Mouse (Mus musculus): ENCODE measurements around the gene Hic1. TPM values are rescaled to one million over a fixed set of nuclear protein-coding genes. Genes with fewer than 3 reads are reported as not detected.

Hic1 gene
- polyA plus RNA-seq, 1 experiment from 2014 or later: 1.3 TPM

MicroRNAs encoded within 50 kb of the gene (microRNA counts, 519-probe panel; counts per million panel counts)
- 4,294 counts per million, percentile 51 among the panel's probes with 10 or more counts for microRNA mmu-miR-132
- microRNA mmu-miR-212: 2,133 counts per million, percentile 8 among the panel's probes with 10 or more counts

Small RNA genes lying within 50 kb of the gene (microRNA-seq; reads per million reads assigned to microRNA genes)
- gene Mir132 (521 reads per million, percentile 76 among the genes with 10 or more reads in this experiment), gene Mir212 (22.0 reads per million, percentile 39 among the genes with 10 or more reads in this experiment)

Other genes with a start within 250 kb of the Hic1 start
- gene Smg6, start 243.7 kb downstream of the Hic1 start, polyA plus RNA-seq (2014; fragmentation: Nextera tagmentation; extraction: Ambion mirVana): 12.9 and 13.7 TPM in 2 replicates
- 45.9 and 56.0 TPM in 2 replicates for gene Srr, start 243.6 kb downstream of the Hic1 start, polyA plus RNA-seq (2014; fragmentation: Nextera tagmentation; extraction: Ambion mirVana)
- 24.3 and 24.6 TPM in 2 replicates for gene Ovca2, start 9.3 kb upstream of the Hic1 start, polyA plus RNA-seq (2014; fragmentation: Nextera tagmentation; extraction: Ambion mirVana)
- 15.9 and 17.6 TPM in 2 replicates for gene Dph1, start 21.7 kb upstream of the Hic1 start, polyA plus RNA-seq (2014; fragmentation: Nextera tagmentation; extraction: Ambion mirVana)
- 5.0 and 7.4 TPM in 2 replicates for gene Rtn4rl1, start 24.3 kb upstream of the Hic1 start, polyA plus RNA-seq (2014; fragmentation: Nextera tagmentation; extraction: Ambion mirVana)
- gene Rpa1, start 178.8 kb upstream of the Hic1 start, polyA plus RNA-seq (2014; fragmentation: Nextera tagmentation; extraction: Ambion mirVana): 64.5 and 74.2 TPM in 2 replicates
- 10.7 and 12.1 TPM in 2 replicates for gene Smyd4, start 178.9 kb upstream of the Hic1 start, polyA plus RNA-seq (2014; fragmentation: Nextera tagmentation; extraction: Ambion mirVana)